Mouse (Mus musculus): ENCODE measurements at regions not wholly inside any gene's neighbourhood (a gene's known extent, or its start where the extent isn't known, plus 50 kb on each side); places are given as distances from the start of the nearest gene placed in this dataset.

- H3K27ac ChIP-seq (ENCODE audit: insufficient read depth, low read length): no peak overlapping the region
- no peaks in the 10 kb centered on the region for H3K4me1 ChIP-seq (ENCODE audit: control insufficient read depth, insufficient read depth, low read length)
- no peak overlapping the region for H3K4me3 ChIP-seq (ENCODE audit: insufficient read depth, low read length)
- TF ChIP-seq POLR2A (IDR thresholded peaks at IDR 0.05; ENCODE audit: low read depth, low read length) (no peak), CTCF (IDR thresholded peaks at IDR 0.05; ENCODE audit: borderline replicate concordance, insufficient read depth, low read length) (no peak)
These were observed 87.7 kb upstream of the Cacna2d1 start for GRCm38 (mm10) chr5:15846790-15847189.

GRCm38 (mm10) chr5:15849520-15849919, 85.0 kb upstream of the Cacna2d1 start:
- no peak overlapping the region for H3K4me3 ChIP-seq (ENCODE audit: insufficient read depth, low read length)
- H3K4me1 ChIP-seq (ENCODE audit: control insufficient read depth, insufficient read depth, low read length): no peaks in the 10 kb centered on the region
- TF ChIP-seq CTCF (IDR thresholded peaks at IDR 0.05; ENCODE audit: borderline replicate concordance, insufficient read depth, low read length): no peak
- no peak for TF ChIP-seq POLR2A (IDR thresholded peaks at IDR 0.05; ENCODE audit: low read depth, low read length)
- H3K27ac ChIP-seq (ENCODE audit: insufficient read depth, low read length): no peak overlapping the region

- H3K27ac ChIP-seq (ENCODE audit: insufficient read depth, low read length): no peak overlapping the region
- no peaks in the 10 kb centered on the region for H3K4me1 ChIP-seq (ENCODE audit: control insufficient read depth, insufficient read depth, low read length)
- TF ChIP-seq CTCF (IDR thresholded peaks at IDR 0.05; ENCODE audit: borderline replicate concordance, insufficient read depth, low read length): no peak
- TF ChIP-seq POLR2A (IDR thresholded peaks at IDR 0.05; ENCODE audit: low read depth, low read length): no peak
- no peak overlapping the region for H3K4me3 ChIP-seq (ENCODE audit: insufficient read depth, low read length)
These were observed 84.2 kb upstream of the Cacna2d1 start for GRCm38 (mm10) chr5:15850126-15850801.

- H3K4me1 ChIP-seq (ENCODE audit: control insufficient read depth, insufficient read depth, low read length): no peaks in the 10 kb centered on the region
These were observed 79.7 kb upstream of the Cacna2d1 start for GRCm38 (mm10) chr5:15854752-15855151.

GRCm38 (mm10) chr5:15857034-15857433, 77.5 kb upstream of the Cacna2d1 start:
- Histone ChIP-seq H3K4me3 (ENCODE audit: insufficient read depth, low read length) (no peak overlapping the region), H3K27ac (ENCODE audit: insufficient read depth, low read length) (no peak overlapping the region), H3K4me1 (ENCODE audit: control insufficient read depth, insufficient read depth, low read length) (no peaks in the 10 kb centered on the region)
- no peak for TF ChIP-seq CTCF (IDR thresholded peaks at IDR 0.05; ENCODE audit: borderline replicate concordance, insufficient read depth, low read length)
- no peak for TF ChIP-seq POLR2A (IDR thresholded peaks at IDR 0.05; ENCODE audit: low read depth, low read length)

More at GRCm38 (mm10) chr5:15854752-15855151, 79.7 kb upstream of the Cacna2d1 start:
- TF ChIP-seq POLR2A (IDR thresholded peaks at IDR 0.05; ENCODE audit: low read depth, low read length) (no peak), CTCF (IDR thresholded peaks at IDR 0.05; ENCODE audit: borderline replicate concordance, insufficient read depth, low read length) (no peak)
- H3K4me3 ChIP-seq (ENCODE audit: insufficient read depth, low read length): no peak overlapping the region
- H3K27ac ChIP-seq (ENCODE audit: insufficient read depth, low read length): no peak overlapping the region

GRCm38 (mm10) chr5:15874065-15874464, 60.4 kb upstream of the Cacna2d1 start:
- TF ChIP-seq POLR2A (IDR thresholded peaks at IDR 0.05; ENCODE audit: low read depth, low read length) (no peak), CTCF (IDR thresholded peaks at IDR 0.05; ENCODE audit: borderline replicate concordance, insufficient read depth, low read length) (no peak)
- no peak overlapping the region for H3K27ac ChIP-seq (ENCODE audit: insufficient read depth, low read length)
- no peaks in the 10 kb centered on the region for H3K4me1 ChIP-seq (ENCODE audit: control insufficient read depth, insufficient read depth, low read length)
- H3K4me3 ChIP-seq (ENCODE audit: insufficient read depth, low read length): no peak overlapping the region

- Histone ChIP-seq H3K27ac (ENCODE audit: insufficient read depth, low read length) (no peak overlapping the region), H3K4me3 (ENCODE audit: insufficient read depth, low read length) (no peak overlapping the region), H3K4me1 (ENCODE audit: control insufficient read depth, insufficient read depth, low read length) (no peaks in the 10 kb centered on the region)
- TF ChIP-seq POLR2A (IDR thresholded peaks at IDR 0.05; ENCODE audit: low read depth, low read length): no peak
- TF ChIP-seq CTCF (IDR thresholded peaks at IDR 0.05; ENCODE audit: borderline replicate concordance, insufficient read depth, low read length): no peak
These were observed 51.5 kb upstream of the Cacna2d1 start for GRCm38 (mm10) chr5:15883004-15883403.

All from embryonic fibroblast, embryonic 13.5 days (primary cell).